Mouse (Mus musculus) left cerebral cortex, postnatal 25 days (tissue): ENCODE data around the gene Acta2. TPM values are rescaled to one million over a fixed set of nuclear protein-coding genes. Genes with fewer than 3 reads are reported as not detected.
"Not testable (repeated sequence)": the region's sequence is repeated elsewhere in the genome, so short reads cannot be mapped to it uniquely, and the experiment has no call there.

Experiments
- DNase-seq, 2 experiments: peaks; one replicate each; pipeline ENCODE4 v3.0.0; 2022; ENCODE audit warnings: low spot score in 2 of 2, mixed read lengths in 1 of 2
- intact Hi-C: fragments of 180-260 bp; cut with DNase I; formaldehyde crosslinking; loops from one replicate; pipeline ENCODE4 v1.15.1; 2025
- total RNA-seq, 2 experiments: library from RNA; stranded (reverse); gene quantifications; 2 replicates each; pipeline ENCODE4 v1.2.3; 2021

The Acta2 gene
- total RNA-seq, 2 experiments from 2014 or later, result 14.2 to 15.5 TPM

GRCm38 (mm10) chr19:34236049-34236448 is 19.3 kb downstream of the Acta2 start:
- no peak for DNase-seq
- intact Hi-C loops, result loop anchor here (10.0 kb wide), 1 partner anchor 81 kb away; no protein-coding TSS in a partner anchor

- peak; percentile 56 to 61 for DNase-seq
- intact Hi-C loops, result loop anchor here (5.0 to 10.0 kb wide), 2 partner anchors 42 to 79 kb away; partner anchors contain the start of gene Stambpl1
Measured at GRCm38 (mm10) chr19:34233944-34234343, 21.4 kb downstream of the Acta2 start.

- no peak for DNase-seq
- intact Hi-C loops, result loop anchor here (5.0 to 10.0 kb wide), 2 partner anchors 40 to 78 kb away; partner anchors contain the start of gene Stambpl1
Measured at GRCm38 (mm10) chr19:34232326-34232725, 23.1 kb downstream of the Acta2 start.

- intact Hi-C loops, result loop anchor here (5.0 to 10.0 kb wide), 2 partner anchors 39 to 77 kb away; partner anchors contain the start of gene Stambpl1
- peak; percentile 51 to 83 for DNase-seq
Measured at GRCm38 (mm10) chr19:34231596-34231995, 23.8 kb downstream of the Acta2 start.

GRCm38 (mm10) chr19:34222805-34223204 is 32.6 kb downstream of the Acta2 start:
- intact Hi-C loops, result no loop called here
- no peak for DNase-seq

GRCm38 (mm10) chr19:34220732-34221380 is 34.5 kb downstream of the Acta2 start:
- DNase-seq, result no peak

GRCm38 (mm10) chr19:34219260-34219968 is 36.0 kb downstream of the Acta2 start:
- no peak for DNase-seq
- intact Hi-C loops, result no loop called here

More at GRCm38 (mm10) chr19:34220732-34221380, 34.5 kb downstream of the Acta2 start:
- intact Hi-C loops, result no loop called here

- intact Hi-C loops, result no loop called here
- no peak for DNase-seq
Measured at GRCm38 (mm10) chr19:34217761-34218160, 37.6 kb downstream of the Acta2 start.

- intact Hi-C loops, result no loop called here
Measured at GRCm38 (mm10) chr19:34216956-34217355, 38.4 kb downstream of the Acta2 start.

GRCm38 (mm10) chr19:34214136-34214535 is 41.3 kb downstream of the Acta2 start:
- intact Hi-C loops, result no loop called here
- no peak for DNase-seq

More at GRCm38 (mm10) chr19:34216956-34217355, 38.4 kb downstream of the Acta2 start:
- DNase-seq, result no peak

GRCm38 (mm10) chr19:34213251-34213645 is 42.1 kb downstream of the Acta2 start:
- intact Hi-C loops, result no loop called here

GRCm38 (mm10) chr19:34212489-34213250 is 42.7 kb downstream of the Acta2 start:
- no peak for DNase-seq
- intact Hi-C loops, result no loop called here

More at GRCm38 (mm10) chr19:34213251-34213645, 42.1 kb downstream of the Acta2 start:
- no peak for DNase-seq

GRCm38 (mm10) chr19:34210841-34211240 is 44.5 kb downstream of the Acta2 start:
- intact Hi-C loops, result no loop called here

GRCm38 (mm10) chr19:34209930-34210581 is 45.3 kb downstream of the Acta2 start:
- DNase-seq, result no peak
- intact Hi-C loops, result no loop called here

More at GRCm38 (mm10) chr19:34210841-34211240, 44.5 kb downstream of the Acta2 start:
- DNase-seq, result no peak

- DNase-seq, result no peak
- intact Hi-C loops, result no loop called here
Measured at GRCm38 (mm10) chr19:34209031-34209430, 46.4 kb downstream of the Acta2 start.

- intact Hi-C loops, result no loop called here
- DNase-seq, result peak in 1 of 2 experiments; percentile 61
Measured at GRCm38 (mm10) chr19:34206760-34207440, 48.5 kb downstream of the Acta2 start.

GRCm38 (mm10) chr19:34206128-34206527 is 49.3 kb downstream of the Acta2 start:
- intact Hi-C loops, DNase-seq: not testable (repeated sequence)

GRCm38 (mm10) chr19:34202668-34203067 is 52.7 kb downstream of the Acta2 start:
- no peak for DNase-seq
- intact Hi-C loops, result no loop called here

GRCm38 (mm10) chr19:34199488-34199887 is 55.9 kb downstream of the Acta2 start:
- intact Hi-C loops, result no loop called here

More at GRCm38 (mm10) chr19:34199488-34199887, 55.9 kb downstream of the Acta2 start:
- no peak for DNase-seq
